Mouse (Mus musculus) G1E (cell line): ENCODE measurements around the gene AL732309.1. TPM values are rescaled to one million over a fixed set of nuclear protein-coding genes. Genes with fewer than 3 reads are reported as not detected.

Experiments
- ATAC-seq: 2 replicates; pipeline ENCODE4 v1.8.0; 2016; ENCODE audit warnings: mild to moderate bottlenecking; ENCODE audit not compliant: insufficient number of reproducible peaks, poor library complexity, low FRiP score, severe bottlenecking; ENCODE audit errors: extremely low read depth
- DNase-seq: peaks from one replicate; pipeline ENCODE4 v3.0.0; 2012; ENCODE audit warnings: low spot score
- H3K27me3 ChIP-seq: 2 replicates; pipeline ENCODE4 v1.6.1; 2012; ENCODE audit warnings: mild to moderate bottlenecking, low read length, inconsistent platforms; ENCODE audit not compliant: insufficient read depth
- H3K36me3 ChIP-seq: replicated peaks from 2 replicates; pipeline ENCODE3; 2012; ENCODE audit warnings: mild to moderate bottlenecking, inconsistent platforms
- H3K4me1 ChIP-seq: 2 replicates; pipeline ENCODE4 v1.6.1; 2012; ENCODE audit warnings: low read depth, low read length, inconsistent platforms, mixed read lengths; ENCODE audit not compliant: insufficient read depth
- H3K4me3 ChIP-seq: 2 replicates; pipeline ENCODE4 v1.5.1; 2012; ENCODE audit warnings: low read depth, mild to moderate bottlenecking, inconsistent platforms, low read length, moderate library complexity, mixed read lengths
- H3K9me3 ChIP-seq: replicated peaks from 2 replicates; pipeline ENCODE4 v1.6.1; 2012; ENCODE audit warnings: inconsistent platforms
- CTCF ChIP-seq: IDR thresholded peaks from 2 replicates; pipeline ENCODE4 v1.5.1; 2012; ENCODE audit warnings: low read depth, low read length, inconsistent platforms, mixed read lengths
- GATA1 ChIP-seq: IDR thresholded peaks from 2 replicates; pipeline ENCODE4 v1.6.1; 2012; ENCODE audit warnings: borderline replicate concordance, low read length, inconsistent platforms, mixed read lengths
- GATA2 ChIP-seq: IDR thresholded peaks from 2 replicates; pipeline ENCODE4 v1.6.1; 2012; ENCODE audit warnings: low read depth, low read length, inconsistent platforms, borderline replicate concordance
- POLR2AphosphoS5 ChIP-seq: IDR thresholded peaks from 2 replicates; pipeline ENCODE4 v1.6.1; 2012; ENCODE audit warnings: low read depth, low read length, inconsistent platforms; ENCODE audit not compliant: insufficient replicate concordance
- TAL1 ChIP-seq: conservative IDR thresholded peaks from 2 replicates; pipeline ENCODE4 v1.6.1; 2012; ENCODE audit warnings: low read depth, low read length, inconsistent platforms, mixed read lengths
- polyA plus RNA-seq: library from polyadenylated mRNA; stranded (reverse); fragments of >175 nt; gene quantifications from 2 replicates; pipeline ENCODE4 v1.2.3, GENCODE M21; 2012
- total RNA-seq, 2 experiments: library from RNA; stranded (forward) in 1 of 2; stranded (reverse) in 1 of 2; fragments of 200-1000 nt in 1 of 2; fragments of >200 nt in 1 of 2; fragmentation: Nextera tagmentation in 1 of 2; gene quantifications; 2 replicates each; pipeline ENCODE4 v1.2.3; 2014 to 2017

Gene AL732309.1
- total and polyA plus RNA-seq, 3 experiments = 1.4 to 6.3 (median 4.2) TPM

DNA sequence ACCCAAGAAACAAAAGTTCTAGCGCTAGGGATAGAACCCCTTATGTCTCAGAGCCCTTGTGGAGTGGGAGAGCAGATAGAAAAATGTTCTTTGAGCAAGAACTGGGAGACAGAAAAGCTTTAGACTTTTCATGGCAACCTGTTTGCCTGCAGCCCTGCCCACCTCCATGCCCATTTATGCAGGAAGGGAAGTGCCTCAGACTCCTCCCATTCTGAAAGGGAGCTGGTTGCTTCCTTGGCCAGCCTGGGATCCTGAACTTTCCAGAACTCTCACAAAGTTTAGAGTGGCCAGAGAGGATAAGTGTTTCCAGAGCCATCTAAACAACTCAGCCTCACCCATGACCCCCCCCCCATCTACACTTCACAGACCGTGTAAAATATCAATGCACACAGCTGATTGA is 49.5 kb downstream of the AL732309.1 start:
- TF ChIP-seq GATA2 = no peak
- no peak for TF ChIP-seq TAL1
- no peaks in the 10 kb centered on the region for H3K27me3 ChIP-seq
- H3K9me3 ChIP-seq = no peaks in the 10 kb centered on the region
- no peak for DNase-seq
- peaks cover 77% of the 10 kb centered on the region for H3K36me3 ChIP-seq
- ATAC-seq = no peak
- H3K4me3 ChIP-seq = peak overlapping the region; percentile 73; the same call in 1 of the 2 replicates
- peaks cover 61% of the 10 kb centered on the region for H3K4me1 ChIP-seq

DNA sequence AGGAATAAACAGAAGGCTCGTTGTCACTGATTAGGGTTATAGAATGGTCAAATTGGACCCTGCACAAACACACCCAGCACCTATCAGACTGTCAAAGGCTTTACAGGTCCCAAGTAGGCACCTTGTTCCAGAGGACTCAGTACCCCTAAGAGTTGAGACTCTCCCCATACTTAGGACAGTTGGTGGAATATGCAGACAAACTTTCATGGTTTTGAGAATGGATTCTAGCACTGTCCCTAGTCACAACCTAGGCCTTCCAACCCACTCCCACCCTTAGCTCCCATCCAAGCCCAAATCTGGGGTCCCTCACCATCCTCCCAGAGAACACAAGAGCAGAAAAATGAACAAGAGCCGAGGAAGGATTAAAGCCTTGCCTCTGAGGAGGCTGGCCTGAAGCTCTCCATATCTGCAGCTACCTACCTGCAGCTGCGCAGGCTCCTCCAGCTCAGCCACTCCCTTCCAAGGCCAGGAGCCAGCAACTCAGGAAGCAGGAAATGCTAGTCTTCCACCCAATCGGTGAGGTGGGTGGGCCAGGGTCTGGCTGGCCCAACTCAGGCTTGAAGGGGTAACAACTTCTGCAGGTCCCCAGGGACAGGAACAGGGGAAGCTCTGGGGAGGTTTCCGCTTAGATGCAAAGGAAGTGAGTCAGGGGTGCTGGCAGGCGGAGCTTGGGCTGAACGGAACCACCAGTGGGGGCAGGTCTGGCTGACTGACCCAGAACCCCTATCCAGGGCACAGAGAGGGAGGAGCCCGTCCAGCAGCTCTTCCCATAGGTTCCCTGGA is 50.3 kb downstream of the AL732309.1 start, which contains the start of gene Tor4a:
Tor4a (minus strand) TSS at position 715 of the 783 bp plus-strand sequence.
- Histone ChIP-seq H3K36me3 (peaks cover 72% of the 10 kb centered on the region), H3K4me1 (peaks cover 61% of the 10 kb centered on the region), H3K27me3 (no peaks in the 10 kb centered on the region), H3K4me3 (peak within 1 kb of the TSS; percentile 73), H3K9me3 (no peaks in the 10 kb centered on the region)
- DNase-seq (peak; percentile 92), ATAC-seq (peak; percentile 74)
- TF ChIP-seq GATA2 (no peak), TAL1 (no peak), GATA1 (no peak), POLR2AphosphoS5 (no peak), CTCF (no peak)

DNA sequence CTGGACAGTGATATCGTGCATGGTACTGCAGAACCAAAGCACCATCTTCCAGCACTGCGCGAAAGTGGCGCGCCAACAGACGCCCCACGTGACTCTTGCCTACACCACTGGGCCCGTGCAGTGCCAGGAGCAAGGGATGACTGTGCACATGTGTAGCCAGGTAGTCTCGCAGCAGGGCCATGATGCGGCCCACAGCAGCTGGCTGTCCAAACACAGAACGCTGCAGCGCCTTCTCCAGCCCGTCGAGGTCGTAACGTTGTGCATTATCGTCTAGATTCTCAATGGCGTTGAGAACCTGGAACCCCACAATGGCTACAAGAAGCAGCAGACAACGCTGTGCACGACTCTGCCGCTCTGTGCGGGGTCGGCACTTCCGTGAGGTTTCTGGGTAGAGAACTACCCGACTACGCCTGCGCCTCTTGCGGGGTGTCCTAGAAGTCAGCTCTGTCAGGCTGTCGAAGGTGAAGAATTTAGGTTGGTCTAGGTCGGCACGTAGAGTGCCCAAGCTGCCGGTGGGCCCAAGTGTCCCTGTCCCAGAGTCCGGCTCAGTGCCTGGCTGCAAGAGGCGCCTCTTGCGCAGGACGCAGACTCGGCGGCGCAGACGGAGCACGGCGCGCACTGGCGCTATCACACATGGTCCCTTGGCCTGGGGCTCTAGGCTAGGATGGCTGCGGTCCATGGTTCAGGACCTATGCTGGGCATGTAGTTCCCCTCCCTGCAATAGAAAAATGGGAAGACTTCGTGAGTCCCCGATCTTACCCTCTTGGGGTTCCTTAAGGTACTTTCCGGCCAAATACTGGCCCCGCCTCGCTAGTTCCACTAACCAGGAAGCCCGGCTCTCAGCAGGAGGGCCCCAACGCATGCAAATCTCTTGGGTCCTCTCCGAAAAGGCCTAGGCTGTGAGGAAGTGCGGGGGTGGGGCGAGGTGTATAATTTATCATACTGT is 51.2 kb downstream of the AL732309.1 start:
- peak; percentile 76 for DNase-seq
- H3K9me3 ChIP-seq = no peaks in the 10 kb centered on the region
- peak overlapping the region; percentile 73 for H3K4me3 ChIP-seq
- peaks cover 66% of the 10 kb centered on the region for H3K36me3 ChIP-seq
- peaks cover 2% of the 10 kb centered on the region for H3K27me3 ChIP-seq
- peak; percentile 41 for ATAC-seq
- TF ChIP-seq CTCF (no peak), POLR2AphosphoS5 (no peak), GATA1 (no peak), GATA2 (no peak), TAL1 (no peak)
- H3K4me1 ChIP-seq = peaks cover 59% of the 10 kb centered on the region

Other genes with a start within 250 kb of the AL732309.1 start
Only the 20 nearest of the 32 such genes appear.
- gene Nrarp, start 66.1 kb downstream of the AL732309.1 start, total RNA-seq (2014; fragmentation: Nextera tagmentation) = not detected in 2 replicates
- gene Nrarp, start 66.1 kb downstream of the AL732309.1 start, total RNA-seq (2017) = 0.16 TPM in 1 of 2 replicates, not detected in the other
- gene Nrarp, start 66.1 kb downstream of the AL732309.1 start, polyA plus RNA-seq = not detected in 2 replicates
- gene Tor4a, start 50.0 kb downstream of the AL732309.1 start, total RNA-seq (2014; fragmentation: Nextera tagmentation) = 13.3 and 17.2 TPM in 2 replicates
- gene Tor4a, start 50.0 kb downstream of the AL732309.1 start, total RNA-seq (2017) = 33.2 and 33.8 TPM in 2 replicates
- 10.8 and 12.3 TPM in 2 replicates for gene Tor4a, start 50.0 kb downstream of the AL732309.1 start, polyA plus RNA-seq
- gene Nelfb, start 35.4 kb downstream of the AL732309.1 start, total RNA-seq (2014; fragmentation: Nextera tagmentation) = 30.6 and 80.7 TPM in 2 replicates
- gene Nelfb, start 35.4 kb downstream of the AL732309.1 start, total RNA-seq (2017) = 54.6 and 60.9 TPM in 2 replicates
- 26.9 and 27.0 TPM in 2 replicates for gene Nelfb, start 35.4 kb downstream of the AL732309.1 start, polyA plus RNA-seq
- gene Stpg3, start 32.2 kb downstream of the AL732309.1 start, total RNA-seq (2014; fragmentation: Nextera tagmentation) = not detected in 2 replicates
- not detected in 2 replicates for gene Stpg3, start 32.2 kb downstream of the AL732309.1 start, total RNA-seq (2017)
- gene Stpg3, start 32.2 kb downstream of the AL732309.1 start, polyA plus RNA-seq = not detected in 2 replicates
- gene Fam166a, start 28.1 kb downstream of the AL732309.1 start, total RNA-seq (2014; fragmentation: Nextera tagmentation) = not detected in 2 replicates
- not detected in 2 replicates for gene Fam166a, start 28.1 kb downstream of the AL732309.1 start, total RNA-seq (2017)
- gene Fam166a, start 28.1 kb downstream of the AL732309.1 start, polyA plus RNA-seq = 0.20 TPM in 1 of 2 replicates, not detected in the other
- gene Tubb4b, start 22.2 kb downstream of the AL732309.1 start, total RNA-seq (2014; fragmentation: Nextera tagmentation) = 367 and 427 TPM in 2 replicates
- 799 and 1,022 TPM in 2 replicates for gene Tubb4b, start 22.2 kb downstream of the AL732309.1 start, total RNA-seq (2017)
- gene Tubb4b, start 22.2 kb downstream of the AL732309.1 start, polyA plus RNA-seq = 414 and 639 TPM in 2 replicates
- 0.63 TPM in 1 of 2 replicates, not detected in the other for gene Slc34a3, start 12.5 kb downstream of the AL732309.1 start, total RNA-seq (2014; fragmentation: Nextera tagmentation)
- not detected in 2 replicates for gene Slc34a3, start 12.5 kb downstream of the AL732309.1 start, total RNA-seq (2017)
- 0.91 and 0.95 TPM in 2 replicates for gene Slc34a3, start 12.5 kb downstream of the AL732309.1 start, polyA plus RNA-seq
- not detected in 2 replicates for gene Rnf224, start 10.1 kb downstream of the AL732309.1 start, total RNA-seq (2014; fragmentation: Nextera tagmentation)
- gene Rnf224, start 10.1 kb downstream of the AL732309.1 start, total RNA-seq (2017) = 0.35 and 0.66 TPM in 2 replicates
- 0.09 and 0.13 TPM in 2 replicates for gene Rnf224, start 10.1 kb downstream of the AL732309.1 start, polyA plus RNA-seq
- gene Rnf208, start 4.6 kb downstream of the AL732309.1 start, total RNA-seq (2014; fragmentation: Nextera tagmentation) = 14.7 and 18.4 TPM in 2 replicates
- 0.22 and 0.41 TPM in 2 replicates for gene Rnf208, start 4.6 kb downstream of the AL732309.1 start, total RNA-seq (2017)
- gene Rnf208, start 4.6 kb downstream of the AL732309.1 start, polyA plus RNA-seq = 54.7 and 72.0 TPM in 2 replicates
- not detected in 2 replicates for gene Cysrt1, start 4.4 kb downstream of the AL732309.1 start, total RNA-seq (2014; fragmentation: Nextera tagmentation)
- not detected in 2 replicates for gene Cysrt1, start 4.4 kb downstream of the AL732309.1 start, total RNA-seq (2017)
- not detected in 2 replicates for gene Cysrt1, start 4.4 kb downstream of the AL732309.1 start, polyA plus RNA-seq
- 13.7 and 14.6 TPM in 2 replicates for gene Tmem203, start 8.6 kb upstream of the AL732309.1 start, total RNA-seq (2014; fragmentation: Nextera tagmentation)
- 15.5 and 17.1 TPM in 2 replicates for gene Tmem203, start 8.6 kb upstream of the AL732309.1 start, total RNA-seq (2017)
- 7.8 and 10.0 TPM in 2 replicates for gene Tmem203, start 8.6 kb upstream of the AL732309.1 start, polyA plus RNA-seq
- gene Tprn, start 15.8 kb upstream of the AL732309.1 start, total RNA-seq (2014; fragmentation: Nextera tagmentation) = 13.6 and 22.0 TPM in 2 replicates
- 8.1 and 10.0 TPM in 2 replicates for gene Tprn, start 15.8 kb upstream of the AL732309.1 start, total RNA-seq (2017)
- 51.5 and 52.8 TPM in 2 replicates for gene Tprn, start 15.8 kb upstream of the AL732309.1 start, polyA plus RNA-seq
- 35.9 and 47.0 TPM in 2 replicates for gene Ssna1, start 25.6 kb upstream of the AL732309.1 start, total RNA-seq (2014; fragmentation: Nextera tagmentation)
- gene Ssna1, start 25.6 kb upstream of the AL732309.1 start, total RNA-seq (2017) = 100 and 107 TPM in 2 replicates
- gene Ssna1, start 25.6 kb upstream of the AL732309.1 start, polyA plus RNA-seq = 237 and 259 TPM in 2 replicates
- gene Anapc2, start 25.6 kb upstream of the AL732309.1 start, total RNA-seq (2014; fragmentation: Nextera tagmentation) = 39.5 and 50.3 TPM in 2 replicates
- gene Anapc2, start 25.6 kb upstream of the AL732309.1 start, total RNA-seq (2017) = 19.7 and 24.4 TPM in 2 replicates
- gene Anapc2, start 25.6 kb upstream of the AL732309.1 start, polyA plus RNA-seq = 23.0 and 25.3 TPM in 2 replicates
- gene Tmem210, start 41.3 kb upstream of the AL732309.1 start, total RNA-seq (2014; fragmentation: Nextera tagmentation) = not detected in 2 replicates
- not detected in 2 replicates for gene Tmem210, start 41.3 kb upstream of the AL732309.1 start, total RNA-seq (2017)
- not detected in 2 replicates for gene Tmem210, start 41.3 kb upstream of the AL732309.1 start, polyA plus RNA-seq
- gene Lrrc26, start 43.1 kb upstream of the AL732309.1 start, total RNA-seq (2014; fragmentation: Nextera tagmentation) = not detected in 2 replicates
- gene Lrrc26, start 43.1 kb upstream of the AL732309.1 start, total RNA-seq (2017) = not detected in 2 replicates
- not detected in 2 replicates for gene Lrrc26, start 43.1 kb upstream of the AL732309.1 start, polyA plus RNA-seq
- 1.7 TPM in 1 of 2 replicates, not detected in the other for gene Grin1, start 72.3 kb upstream of the AL732309.1 start, total RNA-seq (2014; fragmentation: Nextera tagmentation)
- 0.17 and 0.33 TPM in 2 replicates for gene Grin1, start 72.3 kb upstream of the AL732309.1 start, total RNA-seq (2017)
- 0.68 and 0.73 TPM in 2 replicates for gene Grin1, start 72.3 kb upstream of the AL732309.1 start, polyA plus RNA-seq
- 38.3 and 47.0 TPM in 2 replicates for gene Man1b1, start 85.5 kb upstream of the AL732309.1 start, total RNA-seq (2014; fragmentation: Nextera tagmentation)
- gene Man1b1, start 85.5 kb upstream of the AL732309.1 start, total RNA-seq (2017) = 45.3 and 57.2 TPM in 2 replicates
- gene Man1b1, start 85.5 kb upstream of the AL732309.1 start, polyA plus RNA-seq = 9.9 and 18.0 TPM in 2 replicates
- gene Dpp7, start 109.5 kb upstream of the AL732309.1 start, total RNA-seq (2014; fragmentation: Nextera tagmentation) = 5.5 and 8.6 TPM in 2 replicates
- 71.4 and 95.5 TPM in 2 replicates for gene Dpp7, start 109.5 kb upstream of the AL732309.1 start, total RNA-seq (2017)
- gene Dpp7, start 109.5 kb upstream of the AL732309.1 start, polyA plus RNA-seq = 4.5 and 7.7 TPM in 2 replicates
- 51.2 and 53.9 TPM in 2 replicates for gene Uap1l1, start 118.8 kb upstream of the AL732309.1 start, total RNA-seq (2014; fragmentation: Nextera tagmentation)
- 56.4 and 118 TPM in 2 replicates for gene Uap1l1, start 118.8 kb upstream of the AL732309.1 start, total RNA-seq (2017)
- gene Uap1l1, start 118.8 kb upstream of the AL732309.1 start, polyA plus RNA-seq = 21.0 and 22.8 TPM in 2 replicates